Mouse (Mus musculus) E14TG2a.4 (cell line): ENCODE results near the gene Itpr3.
A peak's percentile ranks its signal among the peaks of the same experiment; 100 is the strongest.

Experiments used
- H3K27me3 ChIP-seq: 2 replicates; pipeline ENCODE4 v1.6.1; 2014; ENCODE audit warnings: low read length, control low read depth; ENCODE audit not compliant: insufficient read depth
- H3K36me3 ChIP-seq: 2 replicates; pipeline ENCODE4 v1.6.1; 2014; ENCODE audit warnings: low read length, control low read depth; ENCODE audit not compliant: insufficient read depth
- H3K4me1 ChIP-seq: replicated peaks from 2 replicates; pipeline ENCODE4 v1.6.1; 2014; ENCODE audit warnings: low read depth, low read length, control low read depth
- H3K4me3 ChIP-seq: replicated peaks from 2 replicates; pipeline ENCODE4 v1.5.1; 2014; ENCODE audit warnings: mild to moderate bottlenecking, low read length
- H3K9me3 ChIP-seq: 2 replicates; pipeline ENCODE4 v1.6.1; 2014; ENCODE audit warnings: low read length, control low read depth
- CTCF ChIP-seq: conservative IDR thresholded peaks from 2 replicates; pipeline ENCODE4 v1.5.1; 2014; ENCODE audit warnings: low read length
- NANOG ChIP-seq: IDR thresholded peaks from 2 replicates; pipeline ENCODE4 v1.6.1; 2014; ENCODE audit warnings: borderline replicate concordance, low read length, mixed read lengths
- POU5F1 ChIP-seq: IDR thresholded peaks from 2 replicates; pipeline ENCODE4 v1.6.1; 2014; ENCODE audit warnings: low read length, borderline replicate concordance

Gene Itpr3

GRCm38 (mm10) chr17:27056812-27057516, at the start of gene Itpr3:
TSS of gene Itpr3 (plus strand) at chr17:27057304.
- Histone ChIP-seq H3K9me3 (no peaks in the 10 kb centered on the region), H3K27me3 (peaks cover 3% of the 10 kb centered on the region; the same call in 1 of the 2 replicates), H3K36me3 (peaks cover 9% of the 10 kb centered on the region), H3K4me3 (peak within 1 kb of the TSS; percentile 91), H3K4me1 (peaks cover 78% of the 10 kb centered on the region)
- TF ChIP-seq CTCF (no peak), POU5F1 (no peak), NANOG (no peak)

GRCm38 (mm10) chr17:27008277-27008676, 48.8 kb upstream of the Itpr3 start:
- peaks cover 87% of the 10 kb centered on the region for H3K4me1 ChIP-seq
- no peaks in the 10 kb centered on the region for H3K36me3 ChIP-seq
- H3K4me3 ChIP-seq: no peak overlapping the region
- no peak for TF ChIP-seq NANOG
- no peak for TF ChIP-seq CTCF
- H3K27me3 ChIP-seq: peaks cover 7% of the 10 kb centered on the region; the same call in 1 of the 2 replicates
- H3K9me3 ChIP-seq: no peaks in the 10 kb centered on the region; the same call in 1 of the 2 replicates

- Histone ChIP-seq H3K4me1 (peaks cover 68% of the 10 kb centered on the region), H3K4me3 (no peak overlapping the region), H3K36me3 (no peaks in the 10 kb centered on the region), H3K9me3 (no peaks in the 10 kb centered on the region; the same call in 1 of the 2 replicates), H3K27me3 (no peaks in the 10 kb centered on the region; the same call in 1 of the 2 replicates)
- TF ChIP-seq POU5F1: no peak
- TF ChIP-seq CTCF: no peak
- TF ChIP-seq NANOG: no peak
Observed at GRCm38 (mm10) chr17:27011167-27011566, 45.9 kb upstream of the Itpr3 start.

- H3K27me3 ChIP-seq: no peaks in the 10 kb centered on the region; the same call in 1 of the 2 replicates
- H3K36me3 ChIP-seq: no peaks in the 10 kb centered on the region
- no peak for TF ChIP-seq POU5F1
- no peak for TF ChIP-seq NANOG
- TF ChIP-seq CTCF: no peak
- peak overlapping the region; percentile 11; the same call in 1 of the 2 replicates for H3K4me3 ChIP-seq
- H3K4me1 ChIP-seq: peaks cover 66% of the 10 kb centered on the region
- H3K9me3 ChIP-seq: no peaks in the 10 kb centered on the region
Observed at GRCm38 (mm10) chr17:27011998-27012672, 45.0 kb upstream of the Itpr3 start.

GRCm38 (mm10) chr17:27012909-27013308, 44.2 kb upstream of the Itpr3 start:
- H3K4me3 ChIP-seq: peak overlapping the region; percentile 11; the same call in 1 of the 2 replicates
- TF ChIP-seq CTCF (no peak), POU5F1 (no peak), NANOG (no peak)
- H3K4me1 ChIP-seq: peaks cover 69% of the 10 kb centered on the region
- H3K27me3 ChIP-seq: no peaks in the 10 kb centered on the region; the same call in 1 of the 2 replicates
- no peaks in the 10 kb centered on the region for H3K9me3 ChIP-seq
- no peaks in the 10 kb centered on the region for H3K36me3 ChIP-seq

- peaks cover 29% of the 10 kb centered on the region for H3K36me3 ChIP-seq
- H3K4me1 ChIP-seq: peaks cover 63% of the 10 kb centered on the region
- TF ChIP-seq NANOG (no peak), POU5F1 (no peak), CTCF (no peak)
- H3K27me3 ChIP-seq: no peaks in the 10 kb centered on the region
- H3K9me3 ChIP-seq: no peaks in the 10 kb centered on the region
- peak overlapping the region; percentile 77 for H3K4me3 ChIP-seq
Observed at GRCm38 (mm10) chr17:27017564-27018499, 39.3 kb upstream of the Itpr3 start.

- TF ChIP-seq POU5F1 (no peak), CTCF (no peak), NANOG (no peak)
- H3K4me3 ChIP-seq: peak overlapping the region; percentile 77
- no peaks in the 10 kb centered on the region for H3K9me3 ChIP-seq
Observed at GRCm38 (mm10) chr17:27018555-27019196, 38.4 kb upstream of the Itpr3 start.

GRCm38 (mm10) chr17:27021076-27021475, 36.0 kb upstream of the Itpr3 start:
- Histone ChIP-seq H3K4me3 (no peak overlapping the region), H3K27me3 (no peaks in the 10 kb centered on the region), H3K4me1 (peaks cover 76% of the 10 kb centered on the region), H3K9me3 (no peaks in the 10 kb centered on the region), H3K36me3 (peaks cover 56% of the 10 kb centered on the region)
- TF ChIP-seq NANOG (no peak), CTCF (no peak), POU5F1 (no peak)

More at GRCm38 (mm10) chr17:27018555-27019196, 38.4 kb upstream of the Itpr3 start:
- Histone ChIP-seq H3K27me3 (no peaks in the 10 kb centered on the region), H3K4me1 (peaks cover 67% of the 10 kb centered on the region), H3K36me3 (peaks cover 35% of the 10 kb centered on the region)
